11 mouse cellular contexts compared by ENCODE assay signal in genomic region chr7:107691493-107691892, GRCm38 (mm10).
DNase-seq lines count a peak whose midpoint lies in the region; ATAC-seq lines count a peak whose summit lies in the region.
"Had no signal": no experiment of that assay in that cellular context is flagged by ENCODE, and none has a peak within 500 bp of the region (broad histone marks: within the 10 kb centered on the region; RNA-seq: fewer than 3 reads in every experiment).

No protein-coding gene starts in this region.

- H3K27ac ChIP-seq in hindbrain, embryonic 12.5 days, result peak overlapping the region; percentile 68; the same call in 1 of the 2 replicates
- H3K27ac ChIP-seq in hindbrain, embryonic 13.5 days, result no peak overlapping the region
- H3K27ac ChIP-seq in limb, embryonic 10.5 days, result peak overlapping the region; percentile 86

- H3K4me3 ChIP-seq in hindbrain, embryonic 12.5 days, result no peak overlapping the region
- no peak overlapping the region for H3K4me3 ChIP-seq in hindbrain, embryonic 13.5 days
- no peak overlapping the region for H3K4me3 ChIP-seq in limb, embryonic 10.5 days
- H3K4me3 ChIP-seq: midbrain, embryonic 10.5 days had no signal

- WGBS in hindbrain, embryonic 12.5 days, result 33% methylated on average over 6 of the region's 6 CpGs
- 35% methylated on average over 6 of the region's 6 CpGs for WGBS in hindbrain, embryonic 13.5 days
- WGBS in limb, embryonic 10.5 days, result 16% methylated on average over 6 of the region's 6 CpGs

- H3K4me2 ChIP-seq in hindbrain, embryonic 12.5 days (replicated peaks), result no peak overlapping the region
- no peak overlapping the region for H3K4me2 ChIP-seq in hindbrain, embryonic 13.5 days

- H3K4me1 ChIP-seq in hindbrain, embryonic 12.5 days, result peaks cover 12% of the 10 kb centered on the region
- H3K4me1 ChIP-seq in hindbrain, embryonic 13.5 days (replicated peaks), result 0 out of 2 replicates have a peak, but pooled peaks cover 4% of the 10 kb centered on the region
- H3K4me1 ChIP-seq in limb, embryonic 10.5 days, result peaks cover 50% of the 10 kb centered on the region

- no peak overlapping the region for H3K9ac ChIP-seq in hindbrain, embryonic 12.5 days
- no peak overlapping the region for H3K9ac ChIP-seq in hindbrain, embryonic 13.5 days

- H3K9me3 ChIP-seq in hindbrain, embryonic 12.5 days (replicated peaks), result no peaks in the 10 kb centered on the region
- H3K9me3 ChIP-seq in hindbrain, embryonic 13.5 days, result no peaks in the 10 kb centered on the region
- H3K9me3 ChIP-seq in limb, embryonic 10.5 days (replicated peaks), result no peaks in the 10 kb centered on the region
- H3K9me3 ChIP-seq: midbrain, embryonic 10.5 days had no signal

- peaks cover 51% of the 10 kb centered on the region for H3K27me3 ChIP-seq in hindbrain, embryonic 12.5 days
- H3K27me3 ChIP-seq in hindbrain, embryonic 13.5 days, result peaks cover 81% of the 10 kb centered on the region
- no peaks in the 10 kb centered on the region for H3K27me3 ChIP-seq in limb, embryonic 10.5 days (ENCODE audit: low read depth, poor library complexity, severe bottlenecking)

- H3K36me3 ChIP-seq in hindbrain, embryonic 12.5 days, result no peaks in the 10 kb centered on the region
- H3K36me3 ChIP-seq in hindbrain, embryonic 13.5 days, result no peaks in the 10 kb centered on the region
- peaks cover 33% of the 10 kb centered on the region for H3K36me3 ChIP-seq in limb, embryonic 10.5 days
- H3K36me3 ChIP-seq: midbrain, embryonic 10.5 days had no signal

- ATAC-seq in hindbrain, embryonic 12.5 days (ENCODE audit: low FRiP score), result 0 out of 2 replicates have a peak, but pooled peaks have one; percentile 15
- no peak for ATAC-seq in hindbrain, embryonic 13.5 days (ENCODE audit: low FRiP score)

- DNase-seq in 3T3-L1 (ENCODE audit: low read depth, low spot score) (peak; percentile 2), ZHBTc4 (ENCODE audit: low read depth, low spot score) (peak; percentile 12)
- DNase-seq in limb, embryonic 10.5 days (ENCODE audit: low spot score), result no peak
- DNase-seq in thymus, adult 18-20 months, result no peak
- DNase-seq in ovary, postnatal 36 days (ENCODE audit: low spot score), result no peak
- no peak for DNase-seq in spleen, postnatal 10 days (ENCODE audit: low spot score in 2 of 2)
- DNase-seq: gastrocnemius, postnatal 36 days; kidney, postnatal 10 days had no signal

Comparison
In these comparisons a context has a peak if more than half of its experiments do, and no peak if none do; other contexts are left out.
1. DNase-seq: peak in 3T3-L1 (single experiment) and ZHBTc4 (single experiment); none in limb, embryonic 10.5 days (single experiment), thymus, adult 18-20 months (0 of 2), ovary, postnatal 36 days (single experiment) and spleen, postnatal 10 days (0 of 2).